Comparison of ENCODE assay signal across 11 mouse cellular contexts in genomic region chr11:75976748-75977147, GRCm38 (mm10). TPM values are rescaled to one million over a fixed set of nuclear protein-coding genes. Genes with fewer than 3 reads are reported as not detected.
A peak's percentile ranks its signal among the peaks of the same experiment; 100 is the strongest.
DNase-seq lines count a peak whose midpoint lies in the region; ATAC-seq and TF ChIP-seq lines count a peak whose summit lies in the region.
"Had no signal": no experiment of that assay in that cellular context is flagged by ENCODE, and none has a peak within 500 bp of the region (broad histone marks: within the 10 kb centered on the region; RNA-seq: fewer than 3 reads in every experiment).

No protein-coding gene starts in this region.

- TF ChIP-seq EP300 in stomach, postnatal 0 days (optimal IDR thresholded peaks at IDR 0.05), result no peak

- H3K36me3 ChIP-seq in stomach, postnatal 0 days (ENCODE audit: control insufficient read depth, insufficient read depth, low read length), result no peaks in the 10 kb centered on the region
- H3K36me3 ChIP-seq in limb, embryonic 10.5 days, result no peaks in the 10 kb centered on the region
- no peaks in the 10 kb centered on the region for H3K36me3 ChIP-seq in forebrain, postnatal 0 days (ENCODE audit: insufficient read depth)

- H3K27me3 ChIP-seq in stomach, postnatal 0 days (ENCODE audit: control insufficient read depth, insufficient read depth, low read length), result no peaks in the 10 kb centered on the region
- H3K27me3 ChIP-seq in limb, embryonic 10.5 days (ENCODE audit: low read depth, poor library complexity, severe bottlenecking), result peaks cover 4% of the 10 kb centered on the region
- no peaks in the 10 kb centered on the region for H3K27me3 ChIP-seq in forebrain, postnatal 0 days (ENCODE audit: insufficient read depth, low read length)

- peak; percentile 94 for DNase-seq in heart, adult 11 months
- DNase-seq in heart, postnatal 36 days, result no peak
- DNase-seq in lung, postnatal 4 days, result peak; percentile 42 to 65
- DNase-seq in stomach, postnatal 0 days (ENCODE audit: low spot score), result peak; percentile 42
- no peak for DNase-seq in left cerebral cortex, adult 8-10 months (ENCODE audit: low spot score in 2 of 2)
- no peak for DNase-seq in limb, embryonic 10.5 days (ENCODE audit: low spot score)
- no peak for DNase-seq in forebrain, postnatal 0 days
- DNase-seq: gastrocnemius, postnatal 10 days had no signal

- WGBS in stomach, postnatal 0 days, result 33% methylated on average over 8 of the region's 8 CpGs
- 57% methylated on average over 8 of the region's 8 CpGs for WGBS in limb, embryonic 10.5 days
- WGBS in forebrain, postnatal 0 days, result 75% methylated on average over 8 of the region's 8 CpGs

- H3K9ac ChIP-seq in stomach, postnatal 0 days (ENCODE audit: low read length), result no peak overlapping the region
- no peak overlapping the region for H3K9ac ChIP-seq in forebrain, postnatal 0 days

- H3K27ac ChIP-seq in stomach, postnatal 0 days (replicated peaks), result no peak overlapping the region
- H3K27ac ChIP-seq in limb, embryonic 10.5 days, result no peak overlapping the region
- H3K27ac ChIP-seq in forebrain, postnatal 0 days (ENCODE audit: low read depth, low read length), result no peak overlapping the region

- H3K4me1 ChIP-seq in stomach, postnatal 0 days (replicated peaks; ENCODE audit: control insufficient read depth, insufficient read depth), result no peaks in the 10 kb centered on the region
- H3K4me1 ChIP-seq in limb, embryonic 10.5 days, result peaks cover 12% of the 10 kb centered on the region
- no peaks in the 10 kb centered on the region for H3K4me1 ChIP-seq in forebrain, postnatal 0 days (ENCODE audit: insufficient read depth)

- no peak overlapping the region for H3K4me3 ChIP-seq in stomach, postnatal 0 days (ENCODE audit: low read depth, low read length)
- H3K4me3 ChIP-seq in limb, embryonic 10.5 days, result no peak overlapping the region
- H3K4me3 ChIP-seq in forebrain, postnatal 0 days (ENCODE audit: low read depth, low read length), result no peak overlapping the region

- no peaks in the 10 kb centered on the region for H3K9me3 ChIP-seq in stomach, postnatal 0 days (ENCODE audit: control insufficient read depth, low read length)
- H3K9me3 ChIP-seq in limb, embryonic 10.5 days (replicated peaks), result no peaks in the 10 kb centered on the region
- H3K9me3 ChIP-seq in forebrain, postnatal 0 days (ENCODE audit: low read length), result no peaks in the 10 kb centered on the region

- ATAC-seq in granulocyte monocyte progenitor cell, adult 5-6 weeks (replicated peaks; ENCODE audit: poor library complexity, severe bottlenecking), result peak; percentile 63
- peak; percentile 81 for ATAC-seq in stomach, postnatal 0 days (ENCODE audit: low FRiP score, low TSS enrichment)
- no peak for ATAC-seq in forebrain, postnatal 0 days

- no peak overlapping the region for H3K4me2 ChIP-seq in stomach, postnatal 0 days (replicated peaks; ENCODE audit: low read depth)
- H3K4me2 ChIP-seq in forebrain, postnatal 0 days (ENCODE audit: low read depth), result no peak overlapping the region

- no peak for TF ChIP-seq CTCF in stomach, postnatal 0 days (IDR thresholded peaks at IDR 0.05; ENCODE audit: low read depth)
- no peak for TF ChIP-seq CTCF in forebrain, postnatal 0 days (IDR thresholded peaks at IDR 0.05; ENCODE audit: low read depth)

- intact Hi-C loops in heart, postnatal 36 days (cut with DNase I), result no loop called here

RNA-seq across cellular contexts. Expression of gene 1700016K19Rik, which starts 23.0 kb away (rescaled TPM):
- total RNA-seq in heart, postnatal 36 days (2021), result not detected
- total RNA-seq in granulocyte monocyte progenitor cell, adult 5-6 weeks (2014; fragmentation: Nextera tagmentation), result not detected in 2 replicates
- not detected in 2 replicates for total RNA-seq in granulocyte monocyte progenitor cell, adult 5-6 weeks (2017)
- polyA plus RNA-seq in stomach, postnatal 0 days (2015; fragmentation: Nextera tagmentation; extraction: Ambion mirVana), result 3.7 and 4.4 TPM in 2 replicates
- 1 to 10 TPM; 1.8 to 5.9 (median 3.2) TPM for total RNA-seq in left cerebral cortex, adult 8-10 months (2022)
- polyA plus RNA-seq in limb, embryonic 10.5 days (2016; fragmentation: Nextera tagmentation; extraction: Ambion mirVana), result 0.36 TPM in 1 of 2 replicates, not detected in the other
- total RNA-seq in forebrain, postnatal 0 days (2014; rRNA removed), result 5.0 and 10.0 TPM in 2 replicates
- 7.7 and 8.0 TPM in 2 replicates for polyA plus RNA-seq in forebrain, postnatal 0 days (2015; fragmentation: Nextera tagmentation; extraction: Ambion mirVana)
- total RNA-seq: gastrocnemius, postnatal 10 days had no signal
- polyA plus RNA-seq: C2C12; neural tube, embryonic 11.5 days had no signal

RNA-seq across cellular contexts. Expression of gene Rph3al, which starts 38.5 kb away (rescaled TPM):
- 10 to 100 TPM in 1 of 2 experiments, 1 to 10 TPM in 1; 8.9 to 12.8 TPM for total RNA-seq in heart, postnatal 36 days (2021)
- total RNA-seq in granulocyte monocyte progenitor cell, adult 5-6 weeks (2014; fragmentation: Nextera tagmentation), result 0.28 TPM in 1 of 2 replicates, not detected in the other
- not detected in 2 replicates for total RNA-seq in granulocyte monocyte progenitor cell, adult 5-6 weeks (2017)
- polyA plus RNA-seq in stomach, postnatal 0 days (2015; fragmentation: Nextera tagmentation; extraction: Ambion mirVana), result 11.2 and 11.7 TPM in 2 replicates
- 1 to 10 TPM; 2.5 to 3.7 (median 3.5) TPM for total RNA-seq in left cerebral cortex, adult 8-10 months (2022)
- polyA plus RNA-seq in limb, embryonic 10.5 days (2016; fragmentation: Nextera tagmentation; extraction: Ambion mirVana), result 1.2 and 2.4 TPM in 2 replicates
- 1.4 and 1.9 TPM in 2 replicates for total RNA-seq in forebrain, postnatal 0 days (2014; rRNA removed)
- 1.5 and 2.4 TPM in 2 replicates for polyA plus RNA-seq in forebrain, postnatal 0 days (2015; fragmentation: Nextera tagmentation; extraction: Ambion mirVana)

RNA-seq across cellular contexts. Expression of gene Rflnb, which starts 50.8 kb away (rescaled TPM):
- 10 to 100 TPM; 33.3 to 50.0 TPM for total RNA-seq in heart, postnatal 36 days (2021)
- total RNA-seq in granulocyte monocyte progenitor cell, adult 5-6 weeks (2014; fragmentation: Nextera tagmentation), result 8.1 and 14.5 TPM in 2 replicates
- 13.1 and 21.6 TPM in 2 replicates for total RNA-seq in granulocyte monocyte progenitor cell, adult 5-6 weeks (2017)
- polyA plus RNA-seq in stomach, postnatal 0 days (2015; fragmentation: Nextera tagmentation; extraction: Ambion mirVana), result 46.0 and 48.7 TPM in 2 replicates
- 1 to 10 TPM; 7.5 to 9.7 (median 8.9) TPM for total RNA-seq in left cerebral cortex, adult 8-10 months (2022)
- 25.6 and 35.4 TPM in 2 replicates for polyA plus RNA-seq in limb, embryonic 10.5 days (2016; fragmentation: Nextera tagmentation; extraction: Ambion mirVana)
- 11.6 and 12.7 TPM in 2 replicates for total RNA-seq in forebrain, postnatal 0 days (2014; rRNA removed)
- 9.1 and 14.0 TPM in 2 replicates for polyA plus RNA-seq in forebrain, postnatal 0 days (2015; fragmentation: Nextera tagmentation; extraction: Ambion mirVana)

Comparison
In these comparisons a context has a peak if more than half of its experiments do, and no peak if none do; other contexts are left out.
1. DNase-seq: peak in heart, adult 11 months (single experiment), lung, postnatal 4 days (2 of 2) and stomach, postnatal 0 days (single experiment); none in heart, postnatal 36 days (0 of 2), left cerebral cortex, adult 8-10 months (0 of 2), limb, embryonic 10.5 days (single experiment) and forebrain, postnatal 0 days (single experiment).